Mouse (Mus musculus): ENCODE measurements at regions not wholly inside any gene's neighbourhood (a gene's known extent, or its start where the extent isn't known, plus 50 kb on each side); places are given as distances from the start of the nearest gene placed in this dataset.

DNA sequence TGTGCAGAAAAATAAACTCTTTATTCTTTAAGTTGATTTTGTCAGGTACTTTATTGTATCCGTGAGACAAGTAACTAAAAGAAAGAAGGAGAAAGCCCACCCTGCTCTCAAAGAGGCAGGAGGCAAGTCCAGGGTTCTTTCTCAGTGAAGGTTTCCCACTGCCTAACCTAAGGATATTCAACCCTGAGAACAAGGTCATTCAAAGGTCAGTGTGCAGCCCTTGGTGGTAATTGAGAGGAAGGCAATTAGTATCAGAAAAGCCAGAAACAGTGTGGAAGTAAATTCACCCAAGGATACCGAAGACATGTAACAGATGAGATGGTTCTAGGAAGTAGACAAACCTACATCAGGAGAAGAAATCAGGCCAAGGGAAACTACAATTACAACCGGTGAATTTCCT is 373.9 kb upstream of the Hs6st1 start:
- DNase-seq (ENCODE audit: low read depth, low spot score) = no peak
- H3K79me2 ChIP-seq (ENCODE audit: control insufficient read depth, insufficient read depth, low read length, poor library complexity) = no peaks in the 10 kb centered on the region
- no peaks in the 10 kb centered on the region for H3K9me3 ChIP-seq (replicated peaks; ENCODE audit: insufficient read depth, low read length)
- H3K4me3 ChIP-seq (ENCODE audit: control insufficient read depth in 1 of 2, insufficient read depth in 1 of 2, low read depth in 2 of 2, low read length in 2 of 2) = no peak overlapping the region
- no peak overlapping the region for H3K27ac ChIP-seq (ENCODE audit: control insufficient read depth, low read depth, low read length)
- H3K4me1 ChIP-seq (ENCODE audit: control insufficient read depth in 1 of 2, insufficient read depth in 2 of 2, low read length in 2 of 2) = no peaks in the 10 kb centered on the region
- no peaks in the 10 kb centered on the region for H3K27me3 ChIP-seq (ENCODE audit: control insufficient read depth in 1 of 2, insufficient read depth in 2 of 2, low read length in 2 of 2)
- TF ChIP-seq MAX (IDR thresholded peaks at IDR 0.05; ENCODE audit: low read length) = no peak
- no peak for TF ChIP-seq MAFK (IDR thresholded peaks at IDR 0.05; ENCODE audit: borderline replicate concordance, low read depth, low read length)
- no peak for TF ChIP-seq ELF1 (IDR thresholded peaks at IDR 0.05; ENCODE audit: low read depth, low read length)
- no peak for TF ChIP-seq HCFC1 (IDR thresholded peaks at IDR 0.05; ENCODE audit: low read depth, low read length)
- no peak for TF ChIP-seq MXI1 (IDR thresholded peaks at IDR 0.05; ENCODE audit: low read depth, low read length)
- TF ChIP-seq RCOR1 (IDR thresholded peaks at IDR 0.05; ENCODE audit: low read depth, low read length) = no peak
- no peak for TF ChIP-seq ZMIZ1 (IDR thresholded peaks at IDR 0.05; ENCODE audit: low read depth, low read length)
- no peak for TF ChIP-seq GATA1 (IDR thresholded peaks at IDR 0.05; ENCODE audit: low read depth, low read length)
- no peak for TF ChIP-seq ZKSCAN1 (IDR thresholded peaks at IDR 0.05; ENCODE audit: low read depth, low read length)
- TF ChIP-seq USF1 (IDR thresholded peaks at IDR 0.05; ENCODE audit: low read depth, low read length) = no peak
- TF ChIP-seq USF2 (IDR thresholded peaks at IDR 0.05; ENCODE audit: borderline replicate concordance in 1 of 2, insufficient read depth in 1 of 2, low read depth in 1 of 2, low read length in 2 of 2) = no peak
- no peak for TF ChIP-seq TCF12 (IDR thresholded peaks at IDR 0.05; ENCODE audit: low read depth, low read length)
- TF ChIP-seq ETS1 (IDR thresholded peaks at IDR 0.05; ENCODE audit: low read depth, low read length) = no peak
- H3K36me3 ChIP-seq (ENCODE audit: control insufficient read depth in 1 of 2, insufficient read depth in 2 of 2, low read length in 2 of 2) = no peaks in the 10 kb centered on the region
- no peak overlapping the region for H3K9ac ChIP-seq (ENCODE audit: control insufficient read depth, low read depth, low read length, poor library complexity, severe bottlenecking)

DNA sequence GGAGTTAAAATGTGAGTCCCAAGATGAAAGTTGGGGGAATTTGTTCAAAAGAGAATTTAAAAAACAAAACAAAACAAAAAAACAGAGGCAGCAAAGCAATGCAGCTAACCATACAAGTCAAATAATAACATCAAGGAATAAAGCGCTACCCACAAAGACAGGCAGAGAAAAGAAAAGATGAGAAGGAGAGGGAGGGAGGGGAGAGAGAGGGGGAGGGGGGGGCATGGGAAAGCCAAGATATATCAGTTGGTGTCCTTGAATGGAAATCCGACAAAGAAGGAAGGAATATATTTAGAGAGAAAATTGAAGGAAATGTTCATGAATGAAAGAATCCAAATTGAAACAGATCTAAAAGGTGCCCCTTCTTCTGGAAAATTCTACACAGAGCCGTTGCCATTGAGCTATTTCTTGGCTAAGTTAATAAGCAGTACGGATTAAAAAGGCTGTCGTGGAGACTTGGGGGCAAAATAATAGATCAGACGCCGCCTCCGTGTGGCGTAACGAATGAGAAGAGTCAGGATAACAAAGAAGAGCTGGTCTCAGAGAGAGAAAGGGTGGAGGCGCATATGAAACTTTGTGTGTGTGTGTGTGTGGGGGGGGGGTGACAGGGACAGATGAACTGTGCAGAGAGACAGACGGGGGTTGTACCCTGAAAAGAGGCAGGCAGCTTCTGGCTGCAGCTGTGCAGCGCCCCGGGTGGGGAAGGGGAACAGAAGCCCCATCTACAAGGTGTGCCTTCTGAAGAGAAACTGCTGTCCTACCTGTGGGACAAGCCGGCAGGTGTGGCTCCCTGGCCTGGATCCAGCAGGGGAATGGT is 373.2 kb upstream of the Hs6st1 start:
- Histone ChIP-seq H3K79me2 (ENCODE audit: control insufficient read depth, insufficient read depth, low read length, poor library complexity) (no peaks in the 10 kb centered on the region), H3K27ac (ENCODE audit: control insufficient read depth, low read depth, low read length) (no peak overlapping the region), H3K9ac (ENCODE audit: control insufficient read depth, low read depth, low read length, poor library complexity, severe bottlenecking) (no peak overlapping the region), H3K27me3 (ENCODE audit: control insufficient read depth in 1 of 2, insufficient read depth in 2 of 2, low read length in 2 of 2) (no peaks in the 10 kb centered on the region), H3K4me3 (ENCODE audit: control insufficient read depth in 1 of 2, insufficient read depth in 1 of 2, low read depth in 2 of 2, low read length in 2 of 2) (no peak overlapping the region), H3K9me3 (replicated peaks; ENCODE audit: insufficient read depth, low read length) (no peaks in the 10 kb centered on the region), H3K36me3 (ENCODE audit: control insufficient read depth in 1 of 2, insufficient read depth in 2 of 2, low read length in 2 of 2) (no peaks in the 10 kb centered on the region), H3K4me1 (ENCODE audit: control insufficient read depth in 1 of 2, insufficient read depth in 2 of 2, low read length in 2 of 2) (no peaks in the 10 kb centered on the region)
- no peak for DNase-seq (ENCODE audit: low read depth, low spot score)
- TF ChIP-seq POLR2A (IDR thresholded peaks at IDR 0.05; ENCODE audit: control insufficient read depth in 1 of 2, insufficient read depth in 1 of 2, low read depth in 1 of 2, low read length in 2 of 2, poor library complexity in 1 of 2) (no peak), ELF1 (IDR thresholded peaks at IDR 0.05; ENCODE audit: low read depth, low read length) (no peak), MAX (IDR thresholded peaks at IDR 0.05; ENCODE audit: low read length) (no peak), POLR2AphosphoS5 (IDR thresholded peaks at IDR 0.05; ENCODE audit: borderline replicate concordance, low read depth, low read length) (no peak), MAFK (IDR thresholded peaks at IDR 0.05; ENCODE audit: borderline replicate concordance, low read depth, low read length) (no peak), RCOR1 (IDR thresholded peaks at IDR 0.05; ENCODE audit: low read depth, low read length) (no peak), GATA1 (IDR thresholded peaks at IDR 0.05; ENCODE audit: low read depth, low read length) (no peak), BHLHE40 (IDR thresholded peaks at IDR 0.05; ENCODE audit: borderline replicate concordance, low read depth, low read length) (no peak), GABPA (IDR thresholded peaks at IDR 0.05; ENCODE audit: low read depth, low read length) (no peak), NRF1 (IDR thresholded peaks at IDR 0.05; ENCODE audit: insufficient read depth, low read depth, low read length, poor library complexity, severe bottlenecking) (no peak), KAT2A (conservative IDR thresholded peaks at IDR 0.05; ENCODE audit: low read depth, low read length) (no peak)
